Mouse (Mus musculus) bone marrow macrophage, adult 2 months (primary cell): Measurements from ENCODE around the gene Pamr1.

ENCODE experiments used
- CTCF ChIP-seq: IDR thresholded peaks from 2 replicates; pipeline ENCODE4 v1.5.1; 2012; ENCODE audit warnings: low read depth, mild to moderate bottlenecking, low read length, moderate library complexity
- POLR2A ChIP-seq: IDR thresholded peaks from 2 replicates; pipeline ENCODE4 v1.6.1; 2012; ENCODE audit warnings: mild to moderate bottlenecking, low read depth, low read length, borderline replicate concordance

GRCm38 (mm10) chr2:102536766-102537165 is 13.0 kb upstream of the Pamr1 start:
- TF ChIP-seq POLR2A (no peak), CTCF (no peak)
